Mouse (Mus musculus): ENCODE measurements around the gene Zbtb12. TPM values are rescaled to one million over a fixed set of nuclear protein-coding genes. Genes with fewer than 3 reads are reported as not detected.
"Not testable (repeated sequence)": the region's sequence is repeated elsewhere in the genome, so short reads cannot be mapped to it uniquely, and the experiment has no call there.

The Zbtb12 gene
- polyA plus RNA-seq (2015; fragmentation: Nextera tagmentation; extraction: Ambion mirVana): 2.6 and 2.7 TPM in 2 replicates

DNA sequence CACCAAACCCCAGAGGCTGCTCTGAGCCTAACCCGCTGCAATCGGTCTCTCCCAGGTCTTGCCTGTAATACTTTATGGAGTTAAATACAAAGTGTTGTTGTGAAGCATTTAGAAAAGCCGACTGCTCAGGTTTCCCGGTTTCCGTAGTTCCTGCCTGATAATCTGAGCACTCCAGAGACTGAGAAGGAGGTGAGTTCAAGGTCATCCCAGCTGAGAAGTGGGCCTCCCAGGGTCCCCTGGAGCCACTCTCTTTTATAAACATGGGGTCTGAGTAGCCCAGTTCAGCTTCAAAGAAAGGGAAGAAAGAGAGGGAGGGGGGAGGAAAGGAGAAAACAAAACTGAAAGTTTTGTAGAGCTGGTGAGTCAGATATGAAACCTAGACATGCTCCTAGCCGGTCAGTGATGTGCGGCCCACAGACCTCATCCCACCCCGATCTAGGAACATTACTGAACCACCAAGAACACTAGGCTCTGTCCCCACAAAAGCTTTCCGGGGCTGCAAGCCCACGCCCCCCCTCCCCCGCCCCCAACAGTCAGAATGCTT lies at the start of gene Zbtb12:
TSS of gene Zbtb12 (plus strand) at position 148 of the 544 bp plus-strand sequence.
- Histone ChIP-seq H3K9me3 (no peaks in the 10 kb centered on the region), H3K4me2 (no peak within 1 kb of the TSS), H3K4me1 (peaks cover 6% of the 10 kb centered on the region; the same call in 1 of the 2 replicates), H3K36me3 (no peaks in the 10 kb centered on the region), H3K9ac (no peak within 1 kb of the TSS), H3K27me3 (no peaks in the 10 kb centered on the region), H3K27ac (no peak within 1 kb of the TSS), H3K4me3 (no peak within 1 kb of the TSS)
- WGBS: 52% methylated on average over 11 of the region's 11 CpGs
- ATAC-seq (ENCODE audit: borderline replicate concordance, extremely low read depth, low FRiP score, low TSS enrichment): no peak

DNA sequence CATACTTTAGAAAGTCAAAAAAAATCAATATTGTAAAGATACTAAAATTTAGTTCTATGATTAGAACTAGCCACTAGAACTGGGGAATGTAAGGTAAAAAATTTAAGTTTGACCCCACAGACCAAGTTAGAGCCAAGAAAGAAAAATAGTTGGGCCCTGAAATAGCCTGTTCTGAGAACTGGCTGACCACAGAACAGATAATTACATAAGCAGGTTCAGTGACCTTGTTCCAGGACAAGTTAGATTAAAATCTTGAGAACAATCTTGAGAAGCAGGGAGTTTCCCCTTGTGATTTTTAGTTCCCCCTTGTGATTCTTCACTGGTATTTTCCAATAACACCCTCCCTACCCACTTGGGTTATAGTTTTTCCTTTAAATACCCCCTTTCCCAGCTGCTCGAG lies 48.5 kb upstream of the Zbtb12 start:
- 84% methylated on average over 1 of the region's 1 CpGs for WGBS
- H3K27me3 ChIP-seq; ATAC-seq (ENCODE audit: borderline replicate concordance, extremely low read depth, low FRiP score, low TSS enrichment); H3K9ac ChIP-seq; H3K27ac ChIP-seq; H3K4me2 ChIP-seq; H3K4me3 ChIP-seq; H3K4me1 ChIP-seq; H3K9me3 ChIP-seq: not testable (repeated sequence)
- H3K36me3 ChIP-seq: peaks cover 40% of the 10 kb centered on the region

DNA sequence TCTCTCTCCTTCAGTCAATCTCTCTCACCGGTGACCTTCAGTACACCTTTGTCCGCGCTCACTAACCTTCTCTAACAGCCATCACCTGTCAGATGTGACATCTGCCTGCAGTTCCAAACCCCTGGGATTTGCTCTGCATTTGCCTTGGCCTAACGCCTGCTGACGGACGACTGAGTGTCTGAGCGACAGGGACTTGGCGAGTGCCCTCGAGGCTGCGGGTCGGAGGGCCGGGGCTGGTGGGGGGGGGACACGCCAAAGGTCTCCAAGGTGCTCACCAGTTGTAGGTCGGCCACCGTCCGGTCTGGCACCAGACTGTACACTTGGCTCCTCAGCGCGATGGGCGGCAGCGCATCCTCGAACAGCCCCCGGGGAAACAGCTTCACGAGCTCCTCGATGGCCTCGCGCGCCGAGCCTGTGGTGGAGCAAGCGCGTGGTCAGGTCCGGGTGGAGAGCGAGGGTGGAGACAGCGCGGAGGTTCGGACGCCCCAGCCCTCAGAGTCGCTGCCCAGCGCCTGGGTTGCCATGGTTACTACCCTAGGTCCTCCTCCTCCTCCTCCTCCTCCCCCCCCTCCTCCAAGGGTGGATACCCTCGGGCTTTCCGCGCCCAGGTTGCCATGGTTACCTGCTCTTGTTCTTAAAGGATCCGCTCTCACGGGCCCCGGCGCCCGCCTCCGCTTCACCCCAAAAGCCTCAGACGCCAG lies 43.0 kb upstream of the Zbtb12 start:
- H3K36me3 ChIP-seq: peaks cover 35% of the 10 kb centered on the region
- ATAC-seq (ENCODE audit: borderline replicate concordance, extremely low read depth, low FRiP score, low TSS enrichment): peak; percentile 74

DNA sequence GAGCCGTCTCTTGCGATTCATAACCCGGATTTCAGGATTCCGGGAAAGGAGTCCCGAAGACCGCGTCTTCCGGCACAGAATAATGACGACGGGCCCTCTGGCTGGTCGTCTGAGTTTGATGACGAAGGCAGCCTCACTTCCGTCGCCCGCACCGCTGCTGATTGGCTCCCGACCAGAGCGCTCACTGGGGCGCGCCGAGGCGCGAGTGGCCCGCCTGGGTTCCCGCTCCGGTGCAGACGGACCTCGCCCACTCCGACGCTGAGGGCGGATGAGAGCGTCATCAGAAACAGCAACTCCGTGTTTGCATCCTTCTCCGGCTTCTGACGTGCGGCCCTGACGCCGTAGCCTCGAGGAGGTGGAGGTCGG lies 42.4 kb upstream of the Zbtb12 start, which contains the start of the genes Stk19 and Dxo:
TSS of gene Stk19 (minus strand) at position 90 of the 366 bp plus-strand sequence.
TSS of gene Dxo (plus strand) at position 164 of the 366 bp plus-strand sequence.
- peak within 1 kb of the TSS; percentile 69 for H3K27ac ChIP-seq
- no peaks in the 10 kb centered on the region for H3K9me3 ChIP-seq
- H3K36me3 ChIP-seq: peaks cover 38% of the 10 kb centered on the region
- under 1% methylated on average over 40 of the region's 40 CpGs for WGBS
- peak within 1 kb of the TSS; percentile 99 for H3K4me2 ChIP-seq
- H3K27me3 ChIP-seq: no peaks in the 10 kb centered on the region
- peak within 1 kb of the TSS; percentile 89 for H3K4me3 ChIP-seq
- peak; percentile 91 for ATAC-seq (ENCODE audit: borderline replicate concordance, extremely low read depth, low FRiP score, low TSS enrichment)
- H3K4me1 ChIP-seq: peaks cover 18% of the 10 kb centered on the region
- H3K9ac ChIP-seq: peak within 1 kb of the TSS; percentile 65

More for the DNA sequence above, 43.0 kb upstream of the Zbtb12 start:
- peaks cover 18% of the 10 kb centered on the region for H3K4me1 ChIP-seq
- H3K4me2 ChIP-seq: peak overlapping the region; percentile 99
- H3K4me3 ChIP-seq: peak overlapping the region; percentile 89
- no peaks in the 10 kb centered on the region for H3K9me3 ChIP-seq
- no peaks in the 10 kb centered on the region for H3K27me3 ChIP-seq
- peak overlapping the region; percentile 63 for H3K9ac ChIP-seq
- peak overlapping the region; percentile 69 for H3K27ac ChIP-seq
- WGBS: 3% methylated on average over 48 of the region's 48 CpGs

DNA sequence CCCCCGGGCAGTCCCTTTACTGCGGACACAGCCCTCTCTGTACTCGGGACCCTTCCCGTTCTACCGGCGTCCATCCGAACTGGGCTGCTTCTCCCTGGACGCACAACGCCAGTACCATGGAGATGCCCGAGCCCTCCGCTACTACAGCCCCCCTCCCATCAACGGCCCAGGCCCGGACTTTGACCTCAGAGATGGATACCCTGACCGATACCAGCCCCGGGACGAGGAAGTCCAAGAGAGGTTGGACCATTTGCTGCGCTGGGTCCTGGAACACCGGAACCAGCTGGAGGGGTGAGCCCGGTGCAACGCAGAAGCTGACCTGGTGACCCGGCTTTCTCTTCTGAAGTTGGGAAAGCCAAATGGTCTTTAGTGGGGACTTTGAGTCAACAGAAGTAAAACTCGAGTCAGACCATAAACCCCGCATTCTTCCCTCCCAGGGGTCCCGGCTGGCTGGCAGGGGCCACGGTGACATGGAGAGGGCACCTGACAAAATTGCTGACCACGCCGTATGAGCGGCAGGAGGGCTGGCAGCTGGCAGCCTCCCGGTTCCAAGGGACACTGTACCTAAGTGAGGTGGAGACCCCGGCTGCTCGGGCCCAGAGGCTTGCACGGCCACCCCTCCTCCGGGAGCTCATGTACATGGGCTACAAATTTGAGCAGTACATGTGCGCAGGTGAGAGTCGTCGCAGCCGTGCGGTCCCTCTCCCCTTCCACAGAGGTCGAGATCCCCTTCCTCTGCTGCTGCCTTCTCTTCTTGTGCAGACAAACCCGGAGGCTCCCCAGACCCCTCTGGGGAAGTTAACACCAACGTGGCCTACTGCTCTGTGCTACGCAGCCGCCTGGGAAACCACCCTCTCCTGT lies 41.6 kb upstream of the Zbtb12 start:
- Histone ChIP-seq H3K4me3 (peak overlapping the region; percentile 89), H3K27me3 (no peaks in the 10 kb centered on the region), H3K4me2 (peak overlapping the region; percentile 99), H3K4me1 (peaks cover 18% of the 10 kb centered on the region), H3K9me3 (no peaks in the 10 kb centered on the region), H3K27ac (peak overlapping the region; percentile 69; the same call in 1 of the 2 replicates), H3K9ac (peak overlapping the region; percentile 65), H3K36me3 (peaks cover 43% of the 10 kb centered on the region)
- WGBS: 33% methylated on average over 43 of the region's 43 CpGs
- ATAC-seq (ENCODE audit: borderline replicate concordance, extremely low read depth, low FRiP score, low TSS enrichment): peak; percentile 2; the same call in 1 of the 2 replicates

DNA sequence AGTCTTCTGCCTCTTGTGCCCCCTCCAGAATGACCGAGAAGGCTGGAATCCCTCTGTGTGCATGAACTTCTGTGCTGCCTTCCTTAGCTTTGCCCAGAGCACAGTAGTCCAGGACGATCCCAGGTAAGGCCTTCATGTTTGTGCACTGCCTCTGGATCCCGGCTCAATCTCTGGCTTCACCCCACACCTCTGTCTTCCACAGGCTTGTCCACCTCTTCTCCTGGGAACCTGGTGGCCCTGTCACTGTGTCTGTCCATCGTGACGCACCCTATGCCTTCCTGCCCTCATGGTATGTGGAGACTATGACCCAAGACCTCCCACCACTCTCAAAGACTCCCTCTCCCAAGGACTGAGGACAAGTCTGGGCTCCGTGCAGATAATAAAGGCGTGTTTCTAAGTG lies 40.5 kb upstream of the Zbtb12 start:
- H3K4me3 ChIP-seq: no peak overlapping the region
- peaks cover 18% of the 10 kb centered on the region for H3K4me1 ChIP-seq
- H3K9ac ChIP-seq: no peak overlapping the region
- no peaks in the 10 kb centered on the region for H3K9me3 ChIP-seq
- peaks cover 43% of the 10 kb centered on the region for H3K36me3 ChIP-seq
- H3K27me3 ChIP-seq: no peaks in the 10 kb centered on the region
- WGBS: 83% methylated on average over 7 of the region's 7 CpGs
- peak overlapping the region; percentile 6; the same call in 1 of the 2 replicates for H3K4me2 ChIP-seq
- H3K27ac ChIP-seq: no peak overlapping the region
- no peak for ATAC-seq (ENCODE audit: borderline replicate concordance, extremely low read depth, low FRiP score, low TSS enrichment)

DNA sequence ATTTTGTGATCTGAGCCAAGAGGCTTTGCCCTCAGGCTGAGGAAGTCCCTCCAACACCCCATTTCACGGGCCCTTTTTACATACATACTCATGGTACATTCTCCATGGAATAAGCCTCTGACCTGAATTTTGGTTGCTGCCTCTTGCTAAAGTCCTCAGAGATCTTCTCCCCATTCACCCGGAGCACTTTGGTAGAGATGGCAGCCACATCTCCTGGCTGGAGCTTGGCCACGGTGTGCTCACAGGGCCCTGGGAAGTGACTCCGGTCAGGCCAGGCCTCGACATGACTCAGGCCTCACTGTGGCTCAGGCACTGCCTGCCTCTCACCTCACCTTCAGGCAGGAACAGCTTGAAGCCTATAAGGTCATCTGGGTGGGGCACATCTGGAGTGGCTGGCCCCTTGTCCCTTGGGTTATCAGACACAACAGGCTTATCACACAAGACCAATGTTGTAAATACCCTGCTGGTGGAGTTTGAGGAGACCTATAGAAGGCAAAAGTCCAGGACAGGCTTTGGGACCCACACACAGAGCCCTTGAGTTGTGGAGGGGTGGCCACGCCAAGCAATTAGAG lies 38.5 kb upstream of the Zbtb12 start:
- Histone ChIP-seq H3K27ac (no peak overlapping the region), H3K4me3 (no peak overlapping the region), H3K9ac (no peak overlapping the region), H3K36me3 (peaks cover 62% of the 10 kb centered on the region), H3K4me1 (peaks cover 14% of the 10 kb centered on the region), H3K9me3 (no peaks in the 10 kb centered on the region), H3K27me3 (no peaks in the 10 kb centered on the region), H3K4me2 (no peak overlapping the region)
- no peak for ATAC-seq (ENCODE audit: borderline replicate concordance, extremely low read depth, low FRiP score, low TSS enrichment)
- 83% methylated on average over 6 of the region's 6 CpGs for WGBS

DNA sequence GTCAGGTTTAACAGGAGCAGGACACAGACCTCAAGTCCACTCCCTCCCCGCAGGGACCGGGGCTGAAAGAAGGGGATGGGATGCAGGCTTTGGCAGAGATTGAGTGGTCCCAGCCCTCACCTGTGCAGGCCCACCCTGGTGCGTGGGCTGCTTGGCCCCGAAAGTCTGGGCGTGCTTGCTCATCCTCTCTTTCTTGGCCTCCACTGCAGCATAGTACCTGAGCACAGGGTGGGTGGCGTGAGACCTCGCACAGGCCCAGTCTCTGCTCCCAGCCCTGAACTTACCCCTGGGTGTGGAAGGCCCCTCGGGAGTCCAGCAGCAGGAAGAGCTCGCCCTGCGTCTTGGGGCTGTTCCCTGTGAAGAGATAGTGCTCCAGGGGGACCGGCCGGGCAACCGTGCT lies 34.4 kb upstream of the Zbtb12 start:
- peaks cover 7% of the 10 kb centered on the region for H3K4me1 ChIP-seq
- no peaks in the 10 kb centered on the region for H3K27me3 ChIP-seq
- no peak overlapping the region for H3K27ac ChIP-seq
- H3K9ac ChIP-seq: no peak overlapping the region
- H3K36me3 ChIP-seq: peaks cover 71% of the 10 kb centered on the region
- no peaks in the 10 kb centered on the region for H3K9me3 ChIP-seq
- 90% methylated on average over 13 of the region's 13 CpGs for WGBS
- H3K4me2 ChIP-seq: no peak overlapping the region
- ATAC-seq (ENCODE audit: borderline replicate concordance, extremely low read depth, low FRiP score, low TSS enrichment): no peak
- no peak overlapping the region for H3K4me3 ChIP-seq

DNA sequence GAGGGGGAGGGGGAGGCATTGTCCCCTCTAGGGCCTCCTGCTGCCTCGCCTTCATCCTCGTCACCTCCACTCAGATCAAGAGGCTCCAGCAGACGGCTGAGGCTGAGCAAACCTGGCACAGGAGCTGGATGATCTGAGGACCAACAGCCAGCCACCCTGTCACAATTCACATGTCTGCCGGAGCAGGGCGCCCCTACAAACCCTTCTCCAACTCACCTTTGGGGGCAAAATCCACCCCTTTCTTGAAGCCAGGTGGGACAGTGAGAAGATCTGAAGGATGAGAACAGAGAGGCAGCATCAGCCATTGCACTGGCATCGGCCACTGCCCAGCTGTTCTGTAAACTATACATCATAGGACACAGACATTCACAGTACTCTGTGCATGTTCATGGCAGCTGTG lies 32.1 kb upstream of the Zbtb12 start:
- Histone ChIP-seq H3K9ac (no peak overlapping the region), H3K27ac (no peak overlapping the region), H3K4me3 (no peak overlapping the region), H3K9me3 (no peaks in the 10 kb centered on the region), H3K36me3 (peaks cover 53% of the 10 kb centered on the region), H3K4me2 (no peak overlapping the region), H3K27me3 (no peaks in the 10 kb centered on the region), H3K4me1 (peaks cover 20% of the 10 kb centered on the region)
- no peak for ATAC-seq (ENCODE audit: borderline replicate concordance, extremely low read depth, low FRiP score, low TSS enrichment)
- 84% methylated on average over 6 of the region's 6 CpGs for WGBS

DNA sequence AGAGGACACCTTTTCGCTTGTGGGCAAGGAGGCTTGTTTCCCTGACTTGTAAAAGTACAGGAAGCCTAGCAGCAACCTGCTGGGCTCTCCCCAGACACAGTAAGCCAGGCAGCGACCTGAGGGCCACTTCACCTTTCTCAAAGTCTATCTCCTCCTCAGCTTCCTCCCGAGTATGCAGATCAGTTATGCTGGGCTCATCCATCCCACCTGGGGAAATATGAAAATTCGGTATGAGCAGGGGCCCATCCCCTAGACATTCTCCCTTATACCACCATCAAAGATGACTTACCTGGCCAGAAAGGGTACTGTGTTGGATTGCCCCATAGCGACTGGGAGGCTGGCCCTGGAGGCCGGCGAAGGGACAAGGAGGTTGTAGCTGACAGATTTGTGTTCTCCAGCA lies 31.7 kb upstream of the Zbtb12 start:
- H3K9ac ChIP-seq: no peak overlapping the region
- 91% methylated on average over 7 of the region's 7 CpGs for WGBS
- H3K4me2 ChIP-seq: no peak overlapping the region
- H3K36me3 ChIP-seq: peaks cover 53% of the 10 kb centered on the region
- H3K27ac ChIP-seq: no peak overlapping the region
- H3K4me1 ChIP-seq: peaks cover 20% of the 10 kb centered on the region
- H3K9me3 ChIP-seq: no peaks in the 10 kb centered on the region
- H3K27me3 ChIP-seq: no peaks in the 10 kb centered on the region
- no peak overlapping the region for H3K4me3 ChIP-seq
- no peak for ATAC-seq (ENCODE audit: borderline replicate concordance, extremely low read depth, low FRiP score, low TSS enrichment)

DNA sequence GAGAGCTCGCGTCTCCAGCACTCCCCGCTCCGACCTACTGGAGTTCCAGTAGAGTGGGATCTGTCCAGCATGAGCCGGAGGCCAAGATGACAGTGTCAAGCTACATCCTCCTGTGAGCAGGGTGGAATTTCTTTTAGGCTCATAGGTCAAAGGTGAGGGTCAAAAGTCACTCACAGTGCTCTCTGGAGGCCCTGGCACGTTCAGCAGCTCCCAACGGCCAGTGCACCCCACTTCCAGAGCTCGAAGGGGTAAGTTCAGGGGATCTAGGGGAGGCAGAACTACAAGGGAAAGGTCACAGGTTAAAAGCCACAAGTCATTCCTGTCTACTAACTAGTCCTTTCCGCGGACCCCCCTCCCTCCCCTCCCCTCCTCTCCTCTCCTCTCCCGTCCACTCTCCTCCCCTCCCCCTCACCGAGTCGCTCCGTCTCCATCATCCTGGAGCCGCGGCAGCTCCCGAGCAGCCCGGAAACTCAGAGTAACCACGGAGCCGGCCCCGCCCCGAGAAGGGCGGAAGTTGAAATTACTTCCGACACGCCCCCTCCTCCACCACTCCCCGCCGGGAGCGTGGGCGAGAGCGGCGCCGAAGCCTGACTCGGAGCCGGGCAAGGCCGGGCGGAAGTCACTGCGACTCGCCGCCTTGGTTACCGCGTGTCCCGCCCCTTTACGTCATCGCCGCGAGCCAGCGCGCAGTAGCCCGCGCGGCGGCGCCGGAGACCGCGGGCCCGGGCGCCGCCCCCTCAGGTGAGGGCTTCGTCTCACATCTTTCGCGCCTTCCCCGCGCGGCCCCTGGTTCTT lies 29.4 kb upstream of the Zbtb12 start, which contains the start of the genes Skiv2l and Nelfe:
TSS of gene Skiv2l (minus strand) at position 489 of the 795 bp plus-strand sequence.
TSS of gene Nelfe (plus strand) at position 670 of the 795 bp plus-strand sequence.
- H3K36me3 ChIP-seq: peaks cover 57% of the 10 kb centered on the region
- H3K9me3 ChIP-seq: no peaks in the 10 kb centered on the region
- 0 out of 2 replicates have a peak within 1 kb of the TSS, but pooled peaks have one; percentile 0 for H3K27ac ChIP-seq
- H3K9ac ChIP-seq: peak within 1 kb of the TSS; percentile 83
- H3K4me2 ChIP-seq: peak within 1 kb of the TSS; percentile 94
- H3K4me3 ChIP-seq: peak within 1 kb of the TSS; percentile 82
- H3K27me3 ChIP-seq: no peaks in the 10 kb centered on the region
- under 1% methylated on average over 65 of the region's 65 CpGs for WGBS
- peak; percentile 97 for ATAC-seq (ENCODE audit: borderline replicate concordance, extremely low read depth, low FRiP score, low TSS enrichment)
- H3K4me1 ChIP-seq: peaks cover 20% of the 10 kb centered on the region
